Comparison of ENCODE assay signal across 8 mouse cellular contexts in the genomic region with DNA sequence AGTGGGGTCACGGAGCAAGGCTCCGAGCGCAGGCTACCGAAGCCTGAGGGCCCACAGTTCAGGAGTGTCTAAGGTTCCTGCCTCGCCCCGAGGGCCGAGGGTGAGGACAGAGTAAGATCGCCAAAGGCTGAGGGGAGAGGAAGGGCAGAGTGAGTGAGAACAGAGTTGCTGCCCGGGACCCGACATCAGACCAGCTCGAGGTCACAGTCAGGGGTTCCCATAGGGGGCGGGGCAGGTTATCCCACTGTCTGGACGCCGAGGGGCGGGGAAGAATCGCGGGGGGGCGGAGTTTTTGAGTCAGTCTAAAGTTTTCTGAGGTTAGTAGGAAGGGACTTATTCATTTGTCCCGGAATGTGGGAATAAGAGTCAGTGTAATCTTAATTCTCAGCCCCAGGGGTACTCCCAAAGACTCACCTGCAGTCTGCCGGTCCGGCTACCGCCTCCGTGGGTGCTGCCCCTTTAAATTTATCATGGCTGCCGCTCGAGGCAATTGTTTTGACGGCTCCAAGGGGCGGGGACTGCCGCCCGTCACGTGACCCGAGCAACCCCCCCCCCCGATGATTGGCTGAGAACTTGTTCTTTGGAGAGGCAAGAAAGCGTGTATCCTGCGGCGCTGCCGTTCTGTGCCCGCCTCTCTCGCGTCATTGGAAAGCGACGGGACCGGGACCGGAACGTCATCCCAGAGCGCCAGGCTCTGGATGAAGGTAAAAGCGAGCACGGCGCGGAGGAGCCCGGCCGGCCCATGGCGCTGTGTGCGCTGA. TPM values are rescaled to one million over a fixed set of nuclear protein-coding genes. Genes with fewer than 3 reads are reported as not detected.
DNase-seq lines count a peak whose midpoint lies in the region; ATAC-seq and TF ChIP-seq lines count a peak whose summit lies in the region.

A gene (minus strand): TSS at position 462 of the 761 bp plus-strand sequence.
A gene (plus strand): TSS at position 669 of the 761 bp plus-strand sequence.

- H3K4me3 ChIP-seq in ES-E14 (ENCODE audit: insufficient read depth in 1 of 2, low read depth in 1 of 2, low read length in 2 of 2, poor library complexity in 1 of 2, severe bottlenecking in 1 of 2): peak within 1 kb of the TSS; percentile 86 to 100
- H3K4me3 ChIP-seq in forebrain, embryonic 15.5 days: peak within 1 kb of the TSS; percentile 99
- peak within 1 kb of the TSS; percentile 90 for H3K4me3 ChIP-seq in lung, adult 2 months (replicated peaks; ENCODE audit: extremely low read depth, low read depth, low read length)

- intact Hi-C loops in heart, postnatal 25 days (cut with DNase I): loop anchor here (2.0 kb wide), 2 partner anchors 67 to 89 kb away; a partner anchor contains a TSS

- H3K27me3 ChIP-seq in forebrain, embryonic 15.5 days: no peaks in the 10 kb centered on the region

- peaks cover 13% of the 10 kb centered on the region; the same call in 1 of the 2 replicates for H3K36me3 ChIP-seq in ES-E14 (ENCODE audit: control insufficient read depth, insufficient read depth, low read length, poor library complexity, severe bottlenecking)
- H3K36me3 ChIP-seq in forebrain, embryonic 15.5 days: peaks cover 18% of the 10 kb centered on the region

- H3K27ac ChIP-seq in ES-E14 (ENCODE audit: insufficient read depth, low read depth, low read length, poor library complexity, severe bottlenecking): peak within 1 kb of the TSS; percentile 87
- peak within 1 kb of the TSS; percentile 95 for H3K27ac ChIP-seq in forebrain, embryonic 15.5 days (replicated peaks)

- in situ Hi-C loops in ES-E14 (cut with MboI; ENCODE audit: low sequenced_read_pairs in 2 of 2, unreplicated experiment in 2 of 2): no loop called here

- peak; percentile 75 for ATAC-seq in forebrain, embryonic 15.5 days (replicated peaks)
- peak; percentile 95 for ATAC-seq in neutrophil, adult 5-6 weeks (ENCODE audit: extremely low read depth, insufficient number of reproducible peaks, low FRiP score, poor library complexity, severe bottlenecking)

- DNase-seq in ES-E14 (ENCODE audit: low read depth, low spot score): peak; percentile 98
- peak; percentile 98 for DNase-seq in cerebellum, adult 11-12 months
- DNase-seq in heart, postnatal 25 days (ENCODE audit: low spot score): peak; percentile 96
- DNase-seq in layer of hippocampus, adult 18-20 months (ENCODE audit: low spot score in 2 of 2): peak; percentile 97 to 100
- peak; percentile 99 for DNase-seq in lung, adult 2 months
- peak; percentile 96 to 97 for DNase-seq in thymus, adult 18-20 months

- no peak for TF ChIP-seq CTCF in lung, adult 2 months (IDR thresholded peaks at IDR 0.05; ENCODE audit: insufficient read depth, low read length)

- peak within 1 kb of the TSS; percentile 94 for H3K4me2 ChIP-seq in forebrain, embryonic 15.5 days (replicated peaks)

- under 1% methylated on average over 53 of the region's 53 CpGs for WGBS in forebrain, embryonic 15.5 days
- under 1% methylated on average over 53 of the region's 53 CpGs for WGBS in lung, adult 2 months

- H3K4me1 ChIP-seq in ES-E14 (ENCODE audit: control insufficient read depth in 2 of 2, insufficient read depth in 2 of 2, low read length in 2 of 2, poor library complexity in 1 of 2): peaks cover 4 to 10% of the 10 kb centered on the region in 2 experiments; a peak in 1 of 4 replicates
- peaks cover 40% of the 10 kb centered on the region for H3K4me1 ChIP-seq in forebrain, embryonic 15.5 days
- peaks cover 12% of the 10 kb centered on the region for H3K4me1 ChIP-seq in lung, adult 2 months (ENCODE audit: control insufficient read depth, insufficient read depth, low read length)

- peak within 1 kb of the TSS; percentile 100 for H3K9ac ChIP-seq in ES-E14 (ENCODE audit: insufficient read depth, low read depth, low read length, poor library complexity, severe bottlenecking)
- peak within 1 kb of the TSS; percentile 87 for H3K9ac ChIP-seq in forebrain, embryonic 15.5 days (replicated peaks)

- peak; percentile 90 for TF ChIP-seq POLR2A in lung, adult 2 months (IDR thresholded peaks at IDR 0.05; ENCODE audit: borderline replicate concordance, extremely low read depth, low read depth, low read length)

- no peaks in the 10 kb centered on the region for H3K9me3 ChIP-seq in ES-E14 (ENCODE audit: control insufficient read depth, insufficient read depth, low read depth, low read length)
- no peaks in the 10 kb centered on the region for H3K9me3 ChIP-seq in forebrain, embryonic 15.5 days

TF ChIP-seq in ES-E14, 5 proteins besides CTCF, POLR2A, EP300 and RAD21:
- TF ChIP-seq ZNF384 (IDR thresholded peaks at IDR 0.05; ENCODE audit: low read depth, low read length) (no peak), HCFC1 (IDR thresholded peaks at IDR 0.05; ENCODE audit: borderline replicate concordance, insufficient read depth, low read length) (peak; percentile 86)

RNA-seq across cellular contexts. Expression of the first gene that starts in this region (rescaled TPM):
- total RNA-seq in ES-E14 (2012; rRNA removed): 17.8 and 20.7 TPM in 2 replicates
- 41.4 and 45.1 TPM in 2 replicates for polyA plus RNA-seq in forebrain, embryonic 15.5 days (2015; fragmentation: Nextera tagmentation; extraction: Ambion mirVana)
- total RNA-seq in heart, postnatal 25 days (2021): 10 to 100 TPM; 26.3 to 27.1 TPM
- total RNA-seq in layer of hippocampus, adult 18-20 months (2021): 10 to 100 TPM; 22.4 to 22.6 TPM
- polyA plus RNA-seq in lung, adult 2 months (2012; rRNA removed): 22.6 and 24.1 TPM in 2 replicates
- 30.7 and 31.0 TPM in 2 replicates for total RNA-seq in neutrophil, adult 5-6 weeks (2017)

RNA-seq across cellular contexts. Expression of the second gene that starts in this region (rescaled TPM):
- total RNA-seq in ES-E14 (2012; rRNA removed): 205 and 261 TPM in 2 replicates
- 73.7 and 81.9 TPM in 2 replicates for polyA plus RNA-seq in forebrain, embryonic 15.5 days (2015; fragmentation: Nextera tagmentation; extraction: Ambion mirVana)
- total RNA-seq in heart, postnatal 25 days (2021): 100 to 1,000 TPM; 125 to 132 TPM
- 10 to 100 TPM; 53.1 to 60.7 TPM for total RNA-seq in layer of hippocampus, adult 18-20 months (2021)
- 52.1 and 61.5 TPM in 2 replicates for polyA plus RNA-seq in lung, adult 2 months (2012; rRNA removed)
- total RNA-seq in neutrophil, adult 5-6 weeks (2017): 27.3 and 37.8 TPM in 2 replicates

Comparison
In these comparisons a context has a peak if more than half of its experiments do, and no peak if none do; other contexts are left out.
1. Peak in every context shown above with its lines: DNase-seq, ATAC-seq, H3K4me3 ChIP-seq and H3K27ac ChIP-seq.